Mouse (Mus musculus): ENCODE data around the gene Cnr2. TPM values are rescaled to one million over a fixed set of nuclear protein-coding genes. Genes with fewer than 3 reads are reported as not detected.

The Cnr2 gene
- total RNA-seq, 2 experiments from 2014 or later, result 0.76 to 0.93 TPM

- no peak for DNase-seq
- intact Hi-C loops (cut with DNase I), result loop anchor here (10.0 kb wide), 1 partner anchor 202 kb away; no protein-coding TSS in a partner anchor
These were observed 58.0 kb downstream of the Cnr2 start for GRCm38 (mm10) chr4:135953179-135953578.

DNA sequence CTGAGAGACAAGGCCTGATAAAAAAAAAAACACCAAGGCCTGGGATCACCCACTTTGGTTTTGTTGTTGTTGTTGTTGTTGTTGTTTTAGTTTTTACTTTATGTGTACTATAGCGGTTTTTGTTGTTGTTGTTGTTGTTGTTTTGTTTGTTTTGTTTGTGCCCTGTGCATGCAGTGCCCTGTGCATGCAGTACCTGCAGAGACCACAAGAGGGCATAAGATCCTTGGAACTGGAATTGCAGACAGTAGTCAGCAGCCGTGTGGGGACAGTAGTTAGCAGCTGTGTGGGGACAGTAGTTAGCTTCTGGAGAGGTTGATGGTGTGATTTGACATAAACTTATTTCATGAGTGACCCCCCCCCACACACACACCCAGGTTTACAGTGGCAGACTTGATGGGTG is 59.0 kb downstream of the Cnr2 start:
- intact Hi-C loops (cut with DNase I), result loop anchor here (10.0 kb wide), 1 partner anchor 201 kb away; no protein-coding TSS in a partner anchor
- peak; percentile 75 to 88 for DNase-seq

- intact Hi-C loops (cut with DNase I), result loop anchor here (10.0 kb wide), 1 partner anchor 199 kb away; no protein-coding TSS in a partner anchor
These were observed 60.7 kb downstream of the Cnr2 start for GRCm38 (mm10) chr4:135955886-135956285.

GRCm38 (mm10) chr4:135958354-135958753 is 63.2 kb downstream of the Cnr2 start:
- intact Hi-C loops (cut with DNase I), result loop anchor here (10.0 kb wide), 1 partner anchor 196 kb away; no protein-coding TSS in a partner anchor
- DNase-seq, result no peak

More at GRCm38 (mm10) chr4:135955886-135956285, 60.7 kb downstream of the Cnr2 start:
- DNase-seq, result no peak

- peak; percentile 82 to 88 for DNase-seq
- intact Hi-C loops (cut with DNase I), result loop anchor here (5.0 kb wide), 2 partner anchors 68 to 158 kb away; no protein-coding TSS in a partner anchor
These were observed 65.5 kb downstream of the Cnr2 start for GRCm38 (mm10) chr4:135960717-135961116.

GRCm38 (mm10) chr4:135961709-135962108 is 66.5 kb downstream of the Cnr2 start:
- intact Hi-C loops (cut with DNase I), result loop anchor here (5.0 kb wide), 2 partner anchors 69 to 159 kb away; no protein-coding TSS in a partner anchor
- no peak for DNase-seq

GRCm38 (mm10) chr4:135962198-135962597 is 67.0 kb downstream of the Cnr2 start:
- intact Hi-C loops (cut with DNase I), result loop anchor here (5.0 kb wide), 2 partner anchors 70 to 160 kb away; no protein-coding TSS in a partner anchor
- DNase-seq, result no peak

GRCm38 (mm10) chr4:135962946-135963345 is 67.8 kb downstream of the Cnr2 start:
- DNase-seq, result no peak
- intact Hi-C loops (cut with DNase I), result loop anchor here (5.0 kb wide), 2 partner anchors 71 to 161 kb away; no protein-coding TSS in a partner anchor

- intact Hi-C loops (cut with DNase I), result loop anchor here (5.0 kb wide), 2 partner anchors 71 to 161 kb away; no protein-coding TSS in a partner anchor
- peak; percentile 93 for DNase-seq
These were observed 68.4 kb downstream of the Cnr2 start, which contains the start of gene Gale for GRCm38 (mm10) chr4:135963457-135964193. Gene Gale, plus strand, starts transcription at chr4:135963727.

- intact Hi-C loops (cut with DNase I), result loop anchor here (5.0 kb wide), 2 partner anchors 72 to 162 kb away; no protein-coding TSS in a partner anchor
- peak in 1 of 2 experiments; percentile 57 for DNase-seq
These were observed 69.2 kb downstream of the Cnr2 start for GRCm38 (mm10) chr4:135964426-135964825.

DNA sequence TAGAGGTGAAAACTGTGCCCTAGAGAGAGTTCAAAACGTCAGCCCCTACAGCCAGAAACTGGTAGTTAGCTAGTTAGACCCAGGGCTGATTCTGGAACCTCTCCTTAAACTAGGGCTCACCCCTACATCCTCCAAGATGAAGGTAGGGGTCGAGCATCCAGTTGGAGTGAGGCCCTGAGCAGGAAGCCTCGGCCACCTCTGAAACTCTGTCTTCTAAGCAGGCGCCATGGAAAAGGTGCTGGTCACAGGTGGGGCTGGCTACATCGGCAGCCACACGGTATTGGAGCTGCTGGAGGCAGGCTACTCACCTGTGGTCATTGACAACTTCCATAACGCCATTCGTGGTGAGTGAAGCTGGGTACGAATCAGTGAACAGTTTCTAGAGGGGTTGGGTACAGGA is 69.9 kb downstream of the Cnr2 start:
- intact Hi-C loops (cut with DNase I), result no loop called here
- no peak for DNase-seq

- DNase-seq, result no peak
- intact Hi-C loops (cut with DNase I), result no loop called here
These were observed 71.1 kb downstream of the Cnr2 start for GRCm38 (mm10) chr4:135966283-135966682.

DNA sequence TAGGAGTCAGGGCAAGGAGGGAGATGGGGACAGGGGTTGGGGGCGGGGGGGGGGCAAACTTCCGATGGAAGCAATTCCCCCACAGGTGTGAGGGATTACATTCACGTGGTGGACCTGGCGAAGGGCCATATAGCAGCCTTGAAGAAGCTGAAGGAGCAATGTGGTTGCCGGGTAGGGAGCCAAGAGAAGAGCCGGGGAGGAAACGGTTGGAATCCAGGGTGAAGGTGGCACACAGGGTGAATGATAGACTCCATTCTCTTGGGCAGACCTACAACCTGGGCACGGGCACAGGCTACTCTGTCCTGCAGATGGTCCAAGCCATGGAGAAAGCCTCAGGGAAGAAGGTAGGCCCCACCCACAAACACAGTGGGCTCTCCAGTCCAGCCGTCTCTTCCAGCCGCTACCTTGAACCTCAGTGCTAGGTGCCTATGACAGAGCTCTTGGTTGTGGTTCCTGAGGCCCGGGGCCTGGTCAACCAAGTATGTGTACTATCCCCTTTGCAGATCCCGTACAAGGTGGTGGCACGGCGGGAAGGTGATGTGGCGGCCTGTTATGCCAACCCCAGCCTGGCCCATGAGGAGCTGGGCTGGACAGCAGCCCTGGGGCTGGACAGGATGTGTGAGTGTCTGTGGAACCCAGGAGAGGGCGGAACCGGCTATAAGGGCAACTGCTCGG is 72.0 kb downstream of the Cnr2 start:
- DNase-seq, result no peak
- intact Hi-C loops (cut with DNase I), result no loop called here

- DNase-seq, result no peak
- intact Hi-C loops (cut with DNase I), result no loop called here
These were observed 73.2 kb downstream of the Cnr2 start for GRCm38 (mm10) chr4:135968271-135968869.

- no peak for DNase-seq
- intact Hi-C loops (cut with DNase I), result no loop called here
These were observed 74.0 kb downstream of the Cnr2 start for GRCm38 (mm10) chr4:135969070-135969750.

Other genes with a start within 250 kb of the Cnr2 start
- gene Ifnlr1, start 209.1 kb upstream of the Cnr2 start, total RNA-seq (2021), result 1 to 10 TPM; 2.5 to 2.9 TPM
- under 1 TPM; 0.44 to 0.53 TPM for gene Il22ra1, start 167.2 kb upstream of the Cnr2 start, total RNA-seq (2021)
- gene Myom3, start 135.7 kb upstream of the Cnr2 start, total RNA-seq (2021), result 1 to 10 TPM in 1 of 2 experiments, under 1 TPM in 1; 0.61 to 1.1 TPM
- 10 to 100 TPM; 48.1 to 59.7 TPM for gene Srsf10, start 39.6 kb upstream of the Cnr2 start, total RNA-seq (2021)
- gene Pnrc2, start 21.5 kb upstream of the Cnr2 start, total RNA-seq (2021), result 10 to 100 TPM; 79.0 to 84.8 TPM
- 10 to 100 TPM; 33.5 to 40.7 TPM for gene Fuca1, start 25.3 kb downstream of the Cnr2 start, total RNA-seq (2021)
- 10 to 100 TPM; 69.8 to 70.4 TPM for gene Hmgcl, start 51.1 kb downstream of the Cnr2 start, total RNA-seq (2021)
- gene Gale, start 68.3 kb downstream of the Cnr2 start, total RNA-seq (2021), result 1 to 10 TPM; 2.1 to 3.1 TPM
- gene Lypla2, start 77.2 kb downstream of the Cnr2 start, total RNA-seq (2021), result 10 to 100 TPM; 37.5 to 37.8 TPM
- gene Pithd1, start 91.9 kb downstream of the Cnr2 start, total RNA-seq (2021), result 10 to 100 TPM; 17.0 to 19.4 TPM
- gene Eloa, start 126.4 kb downstream of the Cnr2 start, total RNA-seq (2021), result 10 to 100 TPM; 29.9 to 31.2 TPM
- gene Rpl11, start 158.0 kb downstream of the Cnr2 start, total RNA-seq (2021), result 100 to 1,000 TPM; 257 to 279 TPM
- 10 to 100 TPM; 85.4 to 93.7 TPM for gene Id3, start 248.1 kb downstream of the Cnr2 start, total RNA-seq (2021)

Data from heart, postnatal 14 days (tissue).